Mouse (Mus musculus) adipocyte (in vitro differentiated cells): ENCODE measurements around the gene Aspm.
A peak's percentile ranks its signal among the peaks of the same experiment; 100 is the strongest.
"Not testable (repeated sequence)": the region's sequence is repeated elsewhere in the genome, so short reads cannot be mapped to it uniquely, and the experiment has no call there.

Experiments used
- DNase-seq: peaks from one replicate; pipeline ENCODE4 v3.0.0-alpha.2; 2016; ENCODE audit warnings: low spot score

Gene Aspm

GRCm38 (mm10) chr1:139454340-139455225, at the start of gene Aspm:
TSS of gene Aspm (plus strand) at chr1:139454772.
- DNase-seq: peak; percentile 92

DNA sequence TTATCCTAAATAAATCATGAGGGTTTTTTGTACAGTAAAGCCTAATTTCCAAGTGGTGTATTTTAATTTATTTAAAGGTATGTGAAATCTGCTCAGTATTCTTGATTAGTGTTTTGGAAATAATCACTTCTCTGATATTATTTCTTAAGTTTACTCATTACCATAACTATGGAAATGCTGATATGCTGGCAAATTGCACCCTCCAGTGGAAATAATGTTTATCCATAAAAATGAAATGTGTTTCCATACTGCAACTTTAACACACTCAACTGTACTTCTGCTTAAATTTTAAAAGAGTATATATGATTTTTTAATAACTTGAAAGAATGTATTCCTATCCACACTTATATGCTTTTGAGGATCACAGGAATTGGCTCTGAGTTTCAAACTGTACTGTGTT, 48.8 kb upstream of the Aspm start:
- DNase-seq: no peak

DNA sequence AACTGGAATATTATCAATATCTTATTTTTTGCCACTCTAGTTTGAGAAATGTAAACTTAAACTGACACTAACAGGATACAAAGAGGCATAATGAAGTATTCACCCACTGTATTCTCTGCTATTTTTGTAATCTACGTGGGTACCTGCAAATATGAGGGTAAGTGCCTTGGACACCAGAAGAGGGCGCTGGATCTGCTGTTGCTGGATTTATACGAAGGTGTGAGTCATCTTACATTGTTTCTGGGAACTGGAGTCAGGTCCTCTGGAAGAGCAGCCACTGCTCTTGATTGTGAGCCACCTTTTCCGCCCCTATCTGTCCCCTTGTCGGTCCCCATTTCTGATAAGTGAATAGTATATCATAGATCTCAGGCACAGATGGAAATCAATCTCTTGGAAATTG, 46.9 kb upstream of the Aspm start:
- no peak for DNase-seq

GRCm38 (mm10) chr1:139412365-139412764, 42.2 kb upstream of the Aspm start:
- not testable (repeated sequence) for DNase-seq

DNA sequence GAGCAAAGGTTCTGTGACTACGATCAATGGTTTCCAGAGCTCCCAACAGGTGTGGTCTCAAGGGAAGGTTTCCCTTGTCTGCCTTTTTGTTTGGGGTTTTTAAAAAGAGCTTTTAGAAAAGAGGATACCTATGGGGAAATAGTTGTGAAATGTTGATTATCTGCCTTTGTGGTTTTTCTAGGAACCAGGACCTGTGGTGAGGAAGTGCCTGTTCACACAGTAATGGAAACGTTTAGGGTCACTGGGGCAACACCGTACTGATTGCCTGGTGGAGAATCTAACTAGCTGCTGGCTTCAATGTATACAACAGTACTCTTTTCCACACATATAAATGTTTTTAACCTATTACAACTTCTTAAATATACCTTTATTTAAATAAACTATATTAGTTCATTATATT, 41.1 kb upstream of the Aspm start:
- DNase-seq: no peak

DNA sequence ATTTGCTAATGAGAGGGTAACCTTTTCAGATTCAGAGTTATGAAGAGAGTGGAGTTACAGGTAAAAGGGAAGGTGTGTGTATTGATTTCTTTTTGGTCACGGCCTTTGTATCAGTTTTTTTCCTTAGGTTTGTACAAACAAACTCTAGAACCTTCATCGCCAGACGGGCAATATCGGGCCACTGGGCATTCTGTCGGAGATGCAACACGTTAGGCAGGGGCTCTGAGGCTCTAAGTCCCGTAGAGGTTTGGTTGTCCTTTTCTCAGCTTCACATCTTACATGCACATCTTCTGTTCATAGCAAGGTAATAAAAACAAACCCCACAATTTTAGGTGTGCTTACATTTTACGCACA, 33.1 kb upstream of the Aspm start:
- no peak for DNase-seq

DNA sequence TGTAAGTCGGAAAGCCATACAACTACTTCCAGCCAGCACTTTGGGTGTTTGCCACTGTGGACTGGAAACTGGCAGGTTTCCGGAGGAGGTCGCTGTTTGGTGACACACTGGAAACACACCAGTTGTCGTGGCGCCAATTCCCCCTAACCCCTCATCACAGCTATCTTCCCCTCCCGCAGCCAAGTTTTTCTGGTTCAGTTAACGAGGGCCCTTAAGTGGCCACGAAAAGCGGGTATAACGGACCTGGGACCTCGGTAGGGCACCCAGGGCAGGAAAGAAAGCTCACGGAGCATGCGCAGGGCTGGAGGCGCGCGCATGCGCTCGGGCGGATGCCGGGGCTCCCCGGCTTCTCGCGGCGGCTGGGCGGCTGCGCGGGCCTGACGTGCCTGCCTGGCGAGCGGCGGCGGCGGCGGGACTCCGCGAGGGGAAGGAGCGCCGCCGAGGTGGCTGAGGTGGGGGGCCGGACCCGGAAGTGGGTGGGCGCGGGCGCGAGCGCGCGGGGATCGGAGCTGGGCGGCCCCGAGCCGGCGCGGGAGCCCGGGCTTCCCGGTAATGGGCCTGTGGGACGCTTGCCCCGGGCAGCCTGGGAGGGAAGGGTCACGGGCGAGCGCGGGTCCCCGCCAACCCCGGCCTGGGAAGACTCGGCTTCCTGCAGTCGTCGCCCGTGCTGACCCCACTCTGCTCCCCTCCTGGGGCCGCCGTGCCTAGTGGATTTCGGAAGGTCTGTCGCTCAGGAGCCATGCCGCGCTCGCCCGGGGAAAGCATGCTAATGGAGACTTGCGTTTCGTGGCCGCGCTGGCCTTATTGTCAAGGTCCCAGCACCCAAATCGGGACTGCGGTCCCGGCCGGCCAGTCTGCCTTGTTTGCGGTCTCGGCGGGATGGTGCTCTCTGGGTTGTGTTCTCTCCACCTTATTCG, 32.4 kb upstream of the Aspm start, which contains the start of gene Zbtb41:
Gene Zbtb41, plus strand, starts transcription at position 414 of the 917 bp plus-strand sequence.
- DNase-seq: peak; percentile 90

GRCm38 (mm10) chr1:139422941-139423340, 31.6 kb upstream of the Aspm start:
- DNase-seq: peak; percentile 77

- DNase-seq: peak; percentile 25
Observed at GRCm38 (mm10) chr1:139423931-139424330, 30.6 kb upstream of the Aspm start.

DNA sequence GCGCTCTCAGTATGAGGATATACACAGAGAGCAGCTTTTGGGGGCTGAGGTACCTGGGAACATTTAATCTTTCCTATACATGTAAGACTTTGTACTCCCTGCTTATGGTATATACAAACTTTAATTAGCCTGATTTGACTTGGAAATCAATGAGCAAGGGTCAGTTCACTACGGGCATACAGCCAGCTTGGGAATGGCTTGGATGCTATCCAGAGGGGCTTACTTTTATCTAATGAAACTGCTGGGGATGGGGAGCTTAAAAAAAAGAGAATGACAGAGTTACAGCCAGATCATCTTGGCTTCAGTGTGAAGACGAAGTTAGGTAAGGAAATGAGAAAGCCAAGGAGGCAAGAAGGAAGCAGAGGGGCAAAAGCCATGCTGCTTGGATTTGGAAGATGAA, 29.6 kb upstream of the Aspm start:
- DNase-seq: no peak

GRCm38 (mm10) chr1:139438373-139438772, 16.2 kb upstream of the Aspm start:
- peak; percentile 58 for DNase-seq

DNA sequence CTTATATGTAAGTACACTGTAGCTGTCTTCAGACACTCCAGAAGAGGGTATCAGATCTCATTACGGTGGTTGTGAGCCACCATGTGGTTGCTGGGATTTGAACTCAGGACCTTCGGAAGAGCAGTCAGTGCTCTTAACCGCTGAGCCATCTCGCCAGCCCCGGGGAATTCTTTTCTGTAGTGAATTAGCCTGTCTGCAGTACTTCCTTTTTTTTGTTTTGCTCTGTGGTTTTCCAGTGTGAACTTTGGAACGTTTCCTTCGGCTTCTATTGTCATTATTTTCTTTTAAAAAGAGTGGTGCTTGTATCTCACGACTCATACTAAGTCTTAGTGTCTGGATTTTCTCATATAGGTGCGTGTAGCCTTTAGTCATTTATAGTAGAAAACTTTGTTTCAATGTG, 11.5 kb upstream of the Aspm start:
- not testable (repeated sequence) for DNase-seq

DNA sequence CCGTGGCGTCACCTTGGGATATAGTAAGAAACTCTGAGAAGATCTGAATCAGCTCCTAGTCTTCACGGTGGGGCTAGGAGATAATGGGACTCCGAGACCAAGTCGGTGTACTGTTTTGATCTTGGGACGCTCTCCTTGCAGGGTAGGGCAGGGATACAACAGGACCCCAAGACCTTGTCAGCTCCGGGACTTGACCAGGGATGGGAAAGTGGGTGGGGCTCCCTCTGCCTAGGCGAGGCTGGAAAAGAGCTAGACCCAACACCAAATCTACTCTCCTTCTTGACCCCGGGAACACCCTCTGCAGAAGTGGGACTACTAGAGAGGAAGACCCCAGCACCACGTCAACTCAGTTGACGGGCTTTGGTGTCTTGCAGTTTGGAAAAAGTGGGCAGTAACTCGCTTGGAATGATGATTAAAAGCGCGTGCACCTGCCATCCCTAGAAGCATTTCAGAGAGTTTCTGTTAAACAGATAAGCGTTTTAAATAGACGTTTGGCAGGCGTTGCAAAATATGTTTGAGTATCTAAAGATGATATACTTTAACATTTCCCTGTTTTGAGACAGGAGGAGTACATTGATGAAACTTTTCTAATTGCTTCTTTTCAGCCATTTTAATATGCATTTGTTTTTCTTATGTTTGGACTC, 776 bp downstream of the Aspm start:
- DNase-seq: no peak

DNA sequence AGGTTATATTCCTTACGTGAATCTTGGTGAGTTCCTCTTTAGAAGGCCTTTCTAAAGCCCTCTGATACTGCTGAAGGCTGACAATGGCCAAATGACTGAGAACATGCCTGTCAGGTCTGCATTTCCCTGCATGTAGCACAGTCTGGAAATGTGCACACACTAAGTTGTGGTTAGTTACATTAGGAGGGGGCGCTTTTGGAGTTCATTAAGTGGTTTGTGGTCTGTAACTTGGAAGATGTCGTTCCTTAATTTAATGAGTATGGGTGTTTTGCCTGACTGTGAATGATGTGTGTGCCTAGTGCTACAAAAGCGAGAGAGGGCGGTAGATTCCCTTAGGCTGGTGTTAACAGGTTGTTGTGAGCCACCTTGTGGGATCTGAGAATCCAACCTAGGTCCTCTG, 6.2 kb downstream of the Aspm start:
- no peak for DNase-seq

- DNase-seq: no peak
Observed at GRCm38 (mm10) chr1:139465936-139466335, 11.4 kb downstream of the Aspm start.

GRCm38 (mm10) chr1:139478898-139479297, 24.3 kb downstream of the Aspm start:
- DNase-seq: no peak

DNA sequence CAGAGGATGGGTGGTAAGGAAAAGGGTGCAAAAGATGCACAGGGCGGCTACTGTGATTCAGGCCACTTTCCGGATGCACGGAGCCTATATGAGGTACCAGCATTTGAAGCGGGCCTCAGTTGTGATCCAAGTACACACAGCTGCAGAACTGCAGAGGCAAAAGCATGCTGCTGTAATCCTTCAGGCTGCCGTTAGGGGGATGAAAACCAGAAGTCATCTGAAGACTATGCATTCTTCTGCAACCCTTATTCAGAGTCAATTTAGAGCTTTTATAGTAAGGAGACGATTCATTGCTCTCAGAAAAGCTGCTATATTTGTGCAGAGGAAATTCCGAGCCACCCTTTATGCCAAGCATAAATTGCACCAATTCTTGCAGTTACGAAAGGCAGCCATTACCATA, 25.7 kb downstream of the Aspm start:
- no peak for DNase-seq

DNA sequence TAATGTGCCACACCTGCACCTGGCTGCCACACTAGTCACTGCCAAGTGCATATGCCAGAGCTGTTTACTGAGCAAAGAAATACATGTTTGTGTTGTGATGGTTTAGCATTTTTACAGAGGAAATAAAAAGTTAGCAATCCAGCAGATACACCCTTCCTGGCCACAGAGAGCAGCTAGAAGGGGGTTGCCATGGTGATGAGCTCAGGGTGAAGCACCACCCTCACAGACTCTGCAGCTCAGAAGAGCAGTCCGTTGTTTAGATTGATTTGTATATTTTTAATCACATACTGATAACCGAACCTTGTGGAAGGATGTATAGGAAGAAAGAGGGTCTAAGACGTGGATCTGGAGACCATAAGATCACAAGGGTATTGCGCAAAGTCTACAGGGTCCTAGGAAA, 26.6 kb downstream of the Aspm start:
- DNase-seq: no peak

DNA sequence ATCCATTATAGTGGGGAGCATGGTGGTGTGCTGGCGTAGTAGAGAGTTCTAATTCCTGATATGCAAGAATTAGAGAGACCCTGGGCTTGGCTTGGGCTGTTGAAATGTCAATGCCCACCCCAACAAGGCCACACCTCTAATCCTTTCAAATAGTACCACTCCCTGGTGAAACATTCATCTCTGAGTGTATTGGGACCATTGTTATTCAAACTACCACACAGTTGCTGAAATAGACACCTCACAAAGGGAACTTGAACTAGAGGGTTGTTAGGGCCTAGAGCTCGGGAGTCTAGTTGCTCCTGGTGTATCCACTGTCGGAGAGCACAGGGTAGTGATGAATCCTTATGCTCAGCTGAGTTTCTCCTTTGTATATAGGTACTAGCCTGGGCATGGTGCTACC, 40.1 kb downstream of the Aspm start:
- DNase-seq: no peak

DNA sequence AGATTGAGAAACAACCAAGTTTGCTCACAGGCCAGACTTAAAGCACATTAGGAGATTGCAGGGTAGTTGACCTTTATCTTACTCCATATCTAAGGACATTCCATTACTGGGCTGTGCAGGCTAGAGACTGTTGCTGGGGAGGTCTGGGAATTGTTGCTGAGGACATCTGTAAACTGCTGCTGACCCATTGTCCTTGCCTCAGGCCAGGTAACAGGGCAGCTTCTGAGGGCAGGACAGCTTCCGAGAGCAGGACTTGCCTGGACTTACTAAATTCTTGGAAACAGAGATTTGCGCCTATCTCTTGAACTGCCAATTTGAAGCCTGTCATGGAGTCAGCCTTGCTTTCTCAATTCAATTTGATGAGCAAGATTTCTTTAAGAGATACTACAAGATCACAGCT, 40.8 kb downstream of the Aspm start:
- DNase-seq: no peak

DNA sequence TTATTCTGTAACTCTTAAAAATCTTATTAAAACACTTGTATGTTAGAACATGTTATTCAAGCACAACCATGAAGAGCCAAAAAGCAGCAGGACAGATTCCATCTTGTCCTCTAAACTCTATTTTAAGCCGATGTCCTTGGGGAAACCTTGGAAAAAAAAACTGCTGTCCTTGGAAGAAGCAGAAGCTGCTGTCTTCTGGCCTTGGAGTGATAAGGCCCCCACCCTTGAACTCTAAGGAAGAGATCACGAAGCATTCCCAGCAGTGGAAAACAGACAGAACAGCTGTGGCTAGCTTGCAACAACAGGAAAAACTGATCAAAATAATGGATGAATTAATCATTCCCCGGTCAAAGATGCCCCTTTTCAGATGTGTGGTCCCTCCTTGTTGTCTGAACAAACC, 41.6 kb downstream of the Aspm start:
- DNase-seq: no peak

- DNase-seq: no peak
Observed at GRCm38 (mm10) chr1:139499751-139500150, 45.2 kb downstream of the Aspm start.
